ENCODE assay signal across 24 mouse cellular contexts in the genomic region with DNA sequence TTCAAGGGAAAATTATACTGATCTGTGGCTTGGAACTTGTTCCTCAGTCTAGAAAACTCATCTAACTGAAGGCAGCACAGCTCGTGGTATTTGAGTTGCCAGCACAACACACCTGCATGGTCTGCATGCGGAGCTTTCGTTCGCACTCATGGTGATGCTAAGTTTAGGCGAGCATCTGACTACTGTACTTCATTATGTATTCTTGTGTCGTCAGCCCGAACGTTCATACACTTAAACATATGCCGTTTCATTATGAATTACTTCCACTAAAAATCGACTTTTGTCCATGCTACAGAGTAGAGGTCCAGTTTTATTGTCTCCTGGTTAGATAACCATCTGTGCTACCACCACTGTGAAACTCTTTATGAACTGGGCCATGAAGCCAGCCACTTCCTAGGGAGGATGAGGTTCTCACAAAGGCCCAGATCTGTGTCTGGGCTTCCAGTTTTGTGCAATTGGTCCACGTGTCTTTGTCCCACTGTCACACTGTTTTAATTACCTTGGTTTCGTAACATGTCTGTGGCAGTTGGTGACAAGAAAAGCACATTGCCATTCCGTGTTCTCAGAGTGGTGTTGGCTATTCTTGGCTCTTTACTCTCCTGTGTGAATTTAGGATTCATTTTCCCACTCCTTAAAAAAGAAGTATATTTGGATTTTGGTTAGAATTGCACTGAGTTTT. TPM values are rescaled to one million over a fixed set of nuclear protein-coding genes. Genes with fewer than 3 reads are reported as not detected.
DNase-seq lines count a peak whose midpoint lies in the region; ATAC-seq lines count a peak whose summit lies in the region.
"Had no signal": no experiment of that assay in that cellular context is flagged by ENCODE, and none has a peak within 500 bp of the region (broad histone marks: within the 10 kb centered on the region; RNA-seq: fewer than 3 reads in every experiment).

No protein-coding gene starts in this region.

- no peaks in the 10 kb centered on the region for H3K36me3 ChIP-seq in forebrain, embryonic 16.5 days (ENCODE audit: control insufficient read depth, insufficient read depth)
- H3K36me3 ChIP-seq in forebrain, embryonic 13.5 days (ENCODE audit: poor library complexity, severe bottlenecking): no peaks in the 10 kb centered on the region
- H3K36me3 ChIP-seq: embryonic facial prominence, embryonic 15.5 days; heart, embryonic 13.5 days; hindbrain, embryonic 12.5 days; limb, embryonic 15.5 days; liver, embryonic 15.5 days had no signal

- no peak overlapping the region for H3K4me3 ChIP-seq in forebrain, embryonic 16.5 days (replicated peaks; ENCODE audit: low read length)
- no peak overlapping the region for H3K4me3 ChIP-seq in forebrain, embryonic 13.5 days
- H3K4me3 ChIP-seq: embryonic facial prominence, embryonic 15.5 days; heart, adult 2 months; heart, embryonic 13.5 days; hindbrain, embryonic 12.5 days; limb, embryonic 15.5 days; liver, embryonic 15.5 days had no signal

- no peak overlapping the region for H3K27ac ChIP-seq in forebrain, embryonic 16.5 days (ENCODE audit: low read length)
- H3K27ac ChIP-seq in forebrain, embryonic 13.5 days: no peak overlapping the region
- H3K27ac ChIP-seq: embryonic facial prominence, embryonic 15.5 days; heart, adult 2 months; heart, embryonic 13.5 days; hindbrain, embryonic 12.5 days; limb, embryonic 15.5 days; liver, embryonic 15.5 days had no signal

- H3K27me3 ChIP-seq in forebrain, embryonic 16.5 days (replicated peaks; ENCODE audit: control insufficient read depth, insufficient read depth, low read length): no peaks in the 10 kb centered on the region
- no peaks in the 10 kb centered on the region for H3K27me3 ChIP-seq in forebrain, embryonic 13.5 days
- H3K27me3 ChIP-seq: embryonic facial prominence, embryonic 15.5 days; heart, embryonic 13.5 days; hindbrain, embryonic 12.5 days; limb, embryonic 15.5 days; liver, embryonic 15.5 days had no signal

- 70% methylated on average over 13 of the region's 13 CpGs for WGBS in forebrain, embryonic 16.5 days
- WGBS in forebrain, embryonic 13.5 days: 82% methylated on average over 13 of the region's 13 CpGs

- H3K4me2 ChIP-seq in forebrain, embryonic 16.5 days (ENCODE audit: low read length): no peak overlapping the region
- no peak overlapping the region for H3K4me2 ChIP-seq in forebrain, embryonic 13.5 days
- H3K4me2 ChIP-seq: embryonic facial prominence, embryonic 15.5 days; heart, embryonic 13.5 days; hindbrain, embryonic 12.5 days; limb, embryonic 15.5 days; liver, embryonic 15.5 days had no signal

- intact Hi-C loops in left cerebral cortex, postnatal 4 days (cut with DNase I): no loop called here
- intact Hi-C loops in left cerebral cortex, postnatal 25 days (cut with DNase I): loop anchor here (1.0 to 5.0 kb wide), 2 partner anchors 316 to 331 kb away; no protein-coding TSS in a partner anchor

- peak; percentile 46 for DNase-seq in left cerebral cortex, adult 11 months (ENCODE audit: low spot score)
- DNase-seq in left cerebral cortex, postnatal 4 days: no peak
- DNase-seq in left cerebral cortex, postnatal 25 days (ENCODE audit: low spot score in 2 of 2): peak; percentile 39 to 90
- no peak for DNase-seq in thymus, postnatal 4 days
- no peak for DNase-seq in urinary bladder, postnatal 25 days (ENCODE audit: low spot score)
- DNase-seq: adrenal gland, postnatal 36 days; cerebellum, adult 11 months; cerebellum, adult 9-11 months; gastrocnemius, postnatal 25 days; heart, adult 2 months; heart, postnatal 14 days; kidney, postnatal 36 days; lung, postnatal 4 days; thymus, postnatal 14 days had no signal

- ATAC-seq in forebrain, embryonic 16.5 days: peak; percentile 18; the same call in 1 of the 2 replicates
- no peak for ATAC-seq in forebrain, embryonic 13.5 days
- ATAC-seq: CD4-positive, CD25-positive, alpha-beta regulatory T cell, adult 4 months; intestine, postnatal 0 days; midbrain, embryonic 16.5 days had no signal

- no peak overlapping the region for H3K9ac ChIP-seq in forebrain, embryonic 16.5 days (replicated peaks; ENCODE audit: low read depth, low read length)
- no peak overlapping the region for H3K9ac ChIP-seq in forebrain, embryonic 13.5 days
- H3K9ac ChIP-seq: embryonic facial prominence, embryonic 15.5 days; heart, embryonic 13.5 days; hindbrain, embryonic 12.5 days; limb, embryonic 15.5 days; liver, embryonic 15.5 days had no signal

- H3K4me1 ChIP-seq in forebrain, embryonic 16.5 days (replicated peaks; ENCODE audit: control insufficient read depth, insufficient read depth, low read length): peaks cover 6% of the 10 kb centered on the region
- H3K4me1 ChIP-seq in forebrain, embryonic 13.5 days: peaks cover 9% of the 10 kb centered on the region

- H3K9me3 ChIP-seq in forebrain, embryonic 16.5 days (ENCODE audit: control insufficient read depth, low read length): no peaks in the 10 kb centered on the region
- no peaks in the 10 kb centered on the region for H3K9me3 ChIP-seq in forebrain, embryonic 13.5 days (replicated peaks)
- H3K9me3 ChIP-seq: embryonic facial prominence, embryonic 15.5 days; heart, embryonic 13.5 days; hindbrain, embryonic 12.5 days; limb, embryonic 15.5 days; liver, embryonic 15.5 days had no signal

RNA-seq across cellular contexts. Expression of a gene that starts 5.2 kb away (rescaled TPM):
- 9.7 and 11.0 TPM in 2 replicates for polyA plus RNA-seq in forebrain, embryonic 16.5 days (2015; fragmentation: Nextera tagmentation; extraction: Ambion mirVana)
- polyA plus RNA-seq in forebrain, embryonic 13.5 days (2015; fragmentation: Nextera tagmentation; extraction: Ambion mirVana): 12.6 and 13.0 TPM in 2 replicates
- total RNA-seq in left cerebral cortex, postnatal 4 days (2021): 1 to 10 TPM; 6.1 to 6.5 TPM
- total RNA-seq in left cerebral cortex, postnatal 25 days (2021): 1 to 10 TPM; 8.9 to 9.4 TPM

RNA-seq across cellular contexts. Expression of a gene that starts 42.3 kb away (rescaled TPM):
- polyA plus RNA-seq in forebrain, embryonic 16.5 days (2015; fragmentation: Nextera tagmentation; extraction: Ambion mirVana): 1.0 and 1.3 TPM in 2 replicates
- polyA plus RNA-seq in forebrain, embryonic 13.5 days (2015; fragmentation: Nextera tagmentation; extraction: Ambion mirVana): 0.99 and 1.2 TPM in 2 replicates
- 1 to 10 TPM; 1.0 to 1.3 TPM for total RNA-seq in left cerebral cortex, postnatal 4 days (2021)
- 1 to 10 TPM; 1.4 to 2.1 TPM for total RNA-seq in left cerebral cortex, postnatal 25 days (2021)

Comparison
In these comparisons a context has a peak if more than half of its experiments do, and no peak if none do; other contexts are left out.
1. DNase-seq: peak in left cerebral cortex, adult 11 months (single experiment) and left cerebral cortex, postnatal 25 days (2 of 2); none in left cerebral cortex, postnatal 4 days (single experiment), thymus, postnatal 4 days (single experiment) and urinary bladder, postnatal 25 days (single experiment).